Comparison of ENCODE assay signal across 12 mouse cellular contexts in genomic region chr11:106098223-106098622, GRCm38 (mm10). TPM values are rescaled to one million over a fixed set of nuclear protein-coding genes. Genes with fewer than 3 reads are reported as not detected.
DNase-seq lines count a peak whose midpoint lies in the region; ATAC-seq lines count a peak whose summit lies in the region.
"Had no signal": no experiment of that assay in that cellular context is flagged by ENCODE, and none has a peak within 500 bp of the region (broad histone marks: within the 10 kb centered on the region; RNA-seq: fewer than 3 reads in every experiment).

No protein-coding gene starts in this region.

- H3K4me3 ChIP-seq in kidney, embryonic 16.5 days (ENCODE audit: low read length), result no peak overlapping the region
- no peak overlapping the region for H3K4me3 ChIP-seq in brown adipose tissue, adult 24 weeks (ENCODE audit: insufficient read depth, low read depth, low read length)
- no peak overlapping the region for H3K4me3 ChIP-seq in heart, embryonic 12.5 days
- H3K4me3 ChIP-seq in lung, embryonic 16.5 days (ENCODE audit: low read length), result no peak overlapping the region
- no peak overlapping the region for H3K4me3 ChIP-seq in hindbrain, embryonic 12.5 days
- H3K4me3 ChIP-seq: embryonic facial prominence, embryonic 15.5 days; hindbrain, embryonic 15.5 days; myocyte had no signal

- no peaks in the 10 kb centered on the region for H3K4me1 ChIP-seq in kidney, embryonic 16.5 days (ENCODE audit: insufficient read depth, low read length)
- peaks cover 7% of the 10 kb centered on the region for H3K4me1 ChIP-seq in brown adipose tissue, adult 24 weeks (ENCODE audit: control insufficient read depth, insufficient read depth, insufficient read length, low read length)
- no peaks in the 10 kb centered on the region for H3K4me1 ChIP-seq in heart, embryonic 12.5 days (replicated peaks)
- H3K4me1 ChIP-seq in lung, embryonic 16.5 days (replicated peaks; ENCODE audit: control insufficient read depth, insufficient read depth, low read length), result 0 out of 2 replicates have a peak, but pooled peaks cover 2% of the 10 kb centered on the region
- H3K4me1 ChIP-seq in hindbrain, embryonic 12.5 days, result no peaks in the 10 kb centered on the region
- H3K4me1 ChIP-seq: embryonic facial prominence, embryonic 15.5 days; hindbrain, embryonic 15.5 days had no signal

- no peak for DNase-seq in kidney, adult 9 months
- no peak for DNase-seq in ovary, postnatal 36 days (ENCODE audit: low spot score)
- no peak for DNase-seq in right cerebral cortex, postnatal 14 days
- DNase-seq: cerebellum, adult 11 months had no signal

- peak overlapping the region; percentile 77 for H3K27ac ChIP-seq in kidney, embryonic 16.5 days (ENCODE audit: low read length)
- peak overlapping the region; percentile 66 for H3K27ac ChIP-seq in brown adipose tissue, adult 24 weeks (replicated peaks; ENCODE audit: low read depth, low read length)
- H3K27ac ChIP-seq in heart, embryonic 12.5 days (ENCODE audit: poor library complexity, severe bottlenecking), result peak overlapping the region; percentile 77
- 0 out of 2 replicates have a peak overlapping the region, but pooled peaks have one; percentile 18 for H3K27ac ChIP-seq in lung, embryonic 16.5 days (ENCODE audit: low read length)
- no peak overlapping the region for H3K27ac ChIP-seq in hindbrain, embryonic 12.5 days
- H3K27ac ChIP-seq: embryonic facial prominence, embryonic 15.5 days; hindbrain, embryonic 15.5 days had no signal

- WGBS in kidney, embryonic 16.5 days, result 82% methylated on average over 1 of the region's 1 CpGs
- 53% methylated on average over 1 of the region's 1 CpGs for WGBS in heart, embryonic 12.5 days
- 80% methylated on average over 1 of the region's 1 CpGs for WGBS in lung, embryonic 16.5 days
- WGBS in hindbrain, embryonic 12.5 days, result 85% methylated on average over 1 of the region's 1 CpGs

- no peak for ATAC-seq in kidney, embryonic 16.5 days (ENCODE audit: low FRiP score, low TSS enrichment)
- ATAC-seq in heart, embryonic 12.5 days (ENCODE audit: insufficient number of reproducible peaks, low FRiP score), result no peak
- ATAC-seq in lung, embryonic 16.5 days (ENCODE audit: low read depth), result peak; percentile 57; the same call in 1 of the 2 replicates
- ATAC-seq in hindbrain, embryonic 12.5 days (ENCODE audit: low FRiP score), result no peak

- no peaks in the 10 kb centered on the region for H3K9me3 ChIP-seq in kidney, embryonic 16.5 days (ENCODE audit: low read length)
- no peaks in the 10 kb centered on the region for H3K9me3 ChIP-seq in heart, embryonic 12.5 days (replicated peaks)
- H3K9me3 ChIP-seq in lung, embryonic 16.5 days (ENCODE audit: control insufficient read depth, low read length), result no peaks in the 10 kb centered on the region
- no peaks in the 10 kb centered on the region for H3K9me3 ChIP-seq in hindbrain, embryonic 12.5 days (replicated peaks)
- H3K9me3 ChIP-seq: embryonic facial prominence, embryonic 15.5 days; hindbrain, embryonic 15.5 days had no signal

- H3K36me3 ChIP-seq in kidney, embryonic 16.5 days (ENCODE audit: insufficient read depth, low read length), result 0 out of 2 replicates have a peak, but pooled peaks cover 10% of the 10 kb centered on the region
- H3K36me3 ChIP-seq in heart, embryonic 12.5 days, result peaks cover 11% of the 10 kb centered on the region; the same call in 1 of the 2 replicates
- H3K36me3 ChIP-seq in lung, embryonic 16.5 days (ENCODE audit: control insufficient read depth, insufficient read depth, low read length), result peaks cover 4% of the 10 kb centered on the region; the same call in 1 of the 2 replicates
- 0 out of 2 replicates have a peak, but pooled peaks cover 4% of the 10 kb centered on the region for H3K36me3 ChIP-seq in hindbrain, embryonic 12.5 days
- H3K36me3 ChIP-seq: embryonic facial prominence, embryonic 15.5 days had no signal

- H3K4me2 ChIP-seq in kidney, embryonic 16.5 days (replicated peaks; ENCODE audit: low read depth, low read length), result no peak overlapping the region
- no peak overlapping the region for H3K4me2 ChIP-seq in heart, embryonic 12.5 days
- H3K4me2 ChIP-seq in lung, embryonic 16.5 days (ENCODE audit: low read depth, low read length), result no peak overlapping the region
- no peak overlapping the region for H3K4me2 ChIP-seq in hindbrain, embryonic 12.5 days (replicated peaks)
- H3K4me2 ChIP-seq: embryonic facial prominence, embryonic 15.5 days; hindbrain, embryonic 15.5 days had no signal

- H3K9ac ChIP-seq in kidney, embryonic 16.5 days (replicated peaks; ENCODE audit: low read length), result no peak overlapping the region
- no peak overlapping the region for H3K9ac ChIP-seq in heart, embryonic 12.5 days
- no peak overlapping the region for H3K9ac ChIP-seq in lung, embryonic 16.5 days (ENCODE audit: low read length)
- no peak overlapping the region for H3K9ac ChIP-seq in hindbrain, embryonic 12.5 days
- H3K9ac ChIP-seq: embryonic facial prominence, embryonic 15.5 days; hindbrain, embryonic 15.5 days had no signal

- H3K27me3 ChIP-seq in kidney, embryonic 16.5 days (ENCODE audit: insufficient read depth, low read length), result no peaks in the 10 kb centered on the region
- H3K27me3 ChIP-seq in heart, embryonic 12.5 days (replicated peaks), result no peaks in the 10 kb centered on the region
- H3K27me3 ChIP-seq in lung, embryonic 16.5 days (ENCODE audit: control insufficient read depth, insufficient read depth, low read depth, low read length), result no peaks in the 10 kb centered on the region
- no peaks in the 10 kb centered on the region for H3K27me3 ChIP-seq in hindbrain, embryonic 12.5 days
- H3K27me3 ChIP-seq: embryonic facial prominence, embryonic 15.5 days; hindbrain, embryonic 15.5 days had no signal

RNA-seq across cellular contexts. Expression of gene Map3k3, which starts 13.8 kb away (rescaled TPM):
- 12.7 and 22.6 TPM in 2 replicates for polyA plus RNA-seq in kidney, embryonic 16.5 days (2015; fragmentation: Nextera tagmentation; extraction: Ambion mirVana)
- polyA plus RNA-seq in brown adipose tissue, adult 24 weeks (2012; ENCODE audit: insufficient read depth, insufficient read length, missing spikeins), result 8.8 and 10.1 TPM in 2 replicates
- 35.0 and 35.3 TPM in 2 replicates for polyA plus RNA-seq in heart, embryonic 12.5 days (2016; fragmentation: Nextera tagmentation; extraction: Ambion mirVana)
- polyA plus RNA-seq in lung, embryonic 16.5 days (2015; fragmentation: Nextera tagmentation; extraction: Ambion mirVana), result 13.9 and 15.8 TPM in 2 replicates
- 27.0 and 27.9 TPM in 2 replicates for polyA plus RNA-seq in hindbrain, embryonic 12.5 days (2016; fragmentation: Nextera tagmentation; extraction: Ambion mirVana)

RNA-seq across cellular contexts. Expression of gene Taco1, which starts 32.4 kb away (rescaled TPM):
- polyA plus RNA-seq in kidney, embryonic 16.5 days (2015; fragmentation: Nextera tagmentation; extraction: Ambion mirVana), result 13.0 and 13.2 TPM in 2 replicates
- 48.4 and 53.8 TPM in 2 replicates for polyA plus RNA-seq in brown adipose tissue, adult 24 weeks (2012; ENCODE audit: insufficient read depth, insufficient read length, missing spikeins)
- 9.0 and 11.8 TPM in 2 replicates for polyA plus RNA-seq in heart, embryonic 12.5 days (2016; fragmentation: Nextera tagmentation; extraction: Ambion mirVana)
- polyA plus RNA-seq in lung, embryonic 16.5 days (2015; fragmentation: Nextera tagmentation; extraction: Ambion mirVana), result 8.6 and 10.4 TPM in 2 replicates
- polyA plus RNA-seq in hindbrain, embryonic 12.5 days (2016; fragmentation: Nextera tagmentation; extraction: Ambion mirVana), result 9.0 and 9.2 TPM in 2 replicates
